Mouse (Mus musculus): Measurements from ENCODE around the gene Fancd2os.

Fancd2os gene

DNA sequence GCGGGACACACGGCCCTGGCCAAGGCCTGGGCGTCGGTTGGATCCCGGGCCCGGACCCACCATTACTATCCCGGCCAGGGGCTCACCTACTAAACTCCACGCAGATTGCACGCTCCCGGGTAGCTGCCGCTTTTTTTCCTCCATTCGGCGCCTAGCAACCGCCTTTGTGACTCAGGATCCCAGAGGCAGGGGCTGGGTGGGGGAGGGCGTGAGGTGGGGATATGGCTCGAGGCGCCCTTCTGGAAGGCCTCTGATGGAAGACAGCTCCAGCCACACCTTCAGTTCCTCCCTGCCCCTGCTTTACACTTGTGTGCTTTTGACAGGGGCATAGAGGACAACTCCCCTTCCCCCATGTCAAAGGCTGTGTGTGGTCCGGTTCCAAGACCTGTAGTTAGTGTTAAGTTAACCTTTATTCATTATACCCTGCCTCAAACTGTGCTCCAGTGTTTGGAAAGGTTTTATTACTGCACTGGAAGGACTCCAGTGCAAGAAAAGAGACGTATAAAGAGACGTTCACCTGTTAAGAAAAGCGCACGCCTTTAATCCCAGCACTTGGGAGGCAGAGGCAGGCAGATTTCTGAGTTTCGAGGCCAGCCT, at the start of gene Fancd2os:
Fancd2os (minus strand) TSS at position 173 of the 597 bp plus-strand sequence.
- no peak for DNase-seq

DNA sequence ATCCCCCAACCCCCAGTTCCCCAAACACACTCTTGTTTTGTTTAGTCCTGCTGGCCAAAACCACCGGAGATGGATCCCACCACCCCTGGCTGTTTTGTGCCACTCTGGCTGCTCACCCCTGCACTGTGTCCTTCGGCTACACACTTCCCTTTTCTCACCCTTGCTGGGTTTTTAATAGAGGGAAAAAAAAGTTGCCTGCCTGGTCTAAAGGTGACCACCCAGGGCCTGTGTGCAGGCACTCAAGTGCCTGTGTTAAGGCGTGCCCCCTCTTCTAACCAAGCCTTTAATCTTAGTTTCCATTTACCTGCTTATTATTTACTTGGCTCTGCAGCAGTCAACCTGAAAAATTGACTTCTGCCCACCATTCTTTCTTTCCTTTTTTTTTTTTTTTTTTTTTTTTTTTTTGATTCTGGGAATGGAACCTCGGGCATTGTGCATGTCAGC, 49.7 kb upstream of the Fancd2os start:
- DNase-seq = no peak

DNA sequence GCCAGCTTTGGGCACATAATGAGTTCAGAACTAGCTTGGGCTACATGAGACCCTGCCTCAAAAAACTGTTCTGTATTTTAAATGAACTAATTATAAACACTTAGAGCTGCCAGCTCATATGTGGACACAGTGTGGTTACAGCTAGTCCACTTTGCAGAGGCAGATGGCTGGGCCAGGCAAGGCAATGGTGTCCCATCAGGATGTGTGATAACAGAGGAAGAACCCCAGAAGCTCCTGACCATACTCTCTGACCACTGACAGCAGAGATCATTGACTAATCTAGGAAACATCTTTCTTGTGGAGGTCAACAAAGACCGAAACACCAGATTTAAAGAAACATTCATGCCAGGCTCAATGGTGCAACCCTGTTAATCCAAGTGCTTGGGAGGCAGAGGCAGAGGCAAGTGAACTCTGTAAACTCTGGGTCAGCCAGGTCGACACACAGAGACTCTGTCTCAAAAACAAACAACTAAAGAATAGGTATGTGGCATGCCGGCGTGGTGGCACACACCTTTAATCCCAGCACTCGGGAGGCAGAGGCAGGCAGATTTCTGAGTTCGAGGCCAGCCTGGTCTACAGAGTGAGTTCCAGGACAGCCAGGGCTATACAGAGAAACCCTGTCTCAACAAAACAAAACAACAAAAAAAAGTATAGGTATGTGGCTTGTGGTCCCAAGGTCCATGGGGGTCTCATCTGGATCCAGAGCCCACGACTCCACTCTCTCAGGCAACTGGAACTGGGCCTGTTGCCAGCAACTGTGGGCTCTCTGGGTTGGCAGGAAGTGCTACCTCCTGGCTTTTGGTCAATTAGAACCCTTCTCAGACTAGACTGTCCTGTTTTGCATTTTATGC, 49.1 kb upstream of the Fancd2os start:
- DNase-seq = no peak

DNA sequence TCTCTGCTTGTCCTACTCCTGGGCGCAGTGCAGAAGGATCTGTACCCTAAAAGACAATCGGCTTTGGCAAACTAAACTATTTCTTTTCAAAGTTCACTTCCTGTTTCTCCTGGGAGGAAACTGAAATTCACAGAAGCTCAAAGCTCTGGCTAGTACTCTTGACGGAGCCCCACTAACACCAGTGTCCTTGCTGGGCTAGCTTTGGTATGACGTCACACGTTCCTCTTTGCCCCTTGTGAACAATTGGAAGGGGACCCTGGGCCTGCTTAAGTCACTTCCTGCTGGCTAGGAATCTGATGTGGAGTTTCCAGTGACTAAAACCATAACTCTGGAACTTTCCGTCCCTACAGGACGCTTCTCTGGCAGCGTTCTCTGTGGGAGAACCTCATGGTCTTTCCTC, 44.3 kb upstream of the Fancd2os start:
- DNase-seq = no peak

DNA sequence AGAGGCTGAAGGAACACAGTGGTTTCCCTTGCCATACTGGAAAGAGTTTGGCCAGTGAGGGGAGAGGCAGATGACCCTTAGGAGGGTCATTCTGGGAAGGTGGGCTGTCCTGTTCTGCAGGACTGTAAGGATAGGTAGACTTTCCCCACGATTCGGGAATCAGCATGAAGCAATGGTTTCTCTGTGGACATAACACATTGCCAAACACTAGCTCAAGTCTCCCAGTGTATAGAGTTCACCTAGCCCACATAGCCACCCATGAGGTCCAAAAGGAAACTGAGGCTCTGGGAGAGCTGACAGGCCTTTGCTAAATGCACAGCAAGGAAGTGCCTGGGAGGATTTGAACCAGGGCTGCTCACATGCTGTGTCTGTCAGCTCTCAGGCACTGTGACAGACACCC, 43.5 kb upstream of the Fancd2os start:
- DNase-seq = no peak

DNA sequence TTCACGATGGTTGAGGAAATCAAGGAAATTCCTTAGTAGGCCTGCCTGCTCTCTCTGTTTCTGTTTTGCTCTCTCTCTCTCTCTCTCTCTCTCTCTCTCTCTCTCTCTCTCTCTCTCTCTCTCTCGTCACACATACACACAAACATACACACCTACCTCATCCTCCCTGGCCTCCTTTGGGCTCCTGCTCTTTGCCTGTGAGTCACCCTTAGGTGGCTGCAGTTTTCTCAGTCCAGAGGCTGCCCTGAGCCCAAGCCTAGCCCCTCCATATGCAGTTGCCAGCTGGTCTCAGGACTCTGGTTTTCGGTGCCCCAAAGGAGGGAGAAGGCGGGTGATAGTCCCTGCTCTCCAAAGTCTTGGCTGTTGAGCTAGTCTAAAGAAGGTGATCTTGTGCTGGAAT, 42.5 kb upstream of the Fancd2os start:
- DNase-seq = no peak

DNA sequence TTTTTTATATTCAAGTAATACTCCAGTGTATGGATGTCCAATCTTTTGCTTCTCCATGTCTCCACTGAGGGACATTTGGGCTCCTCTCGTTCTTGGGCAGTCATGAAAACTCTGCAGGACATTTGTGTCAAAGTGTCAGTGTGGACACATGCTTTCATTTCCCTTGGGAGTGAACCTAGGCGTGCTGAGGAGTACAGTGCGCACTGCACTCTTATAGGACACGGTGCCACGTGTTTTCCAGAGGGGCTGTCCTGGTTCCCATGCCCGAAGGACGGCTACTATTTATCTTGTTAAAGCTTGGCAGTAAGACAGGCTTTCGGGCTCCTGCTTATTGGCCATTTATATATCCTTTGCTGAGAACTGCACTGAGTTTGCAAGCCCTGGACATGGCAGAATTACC, 42.1 kb upstream of the Fancd2os start:
- no peak for DNase-seq

DNA sequence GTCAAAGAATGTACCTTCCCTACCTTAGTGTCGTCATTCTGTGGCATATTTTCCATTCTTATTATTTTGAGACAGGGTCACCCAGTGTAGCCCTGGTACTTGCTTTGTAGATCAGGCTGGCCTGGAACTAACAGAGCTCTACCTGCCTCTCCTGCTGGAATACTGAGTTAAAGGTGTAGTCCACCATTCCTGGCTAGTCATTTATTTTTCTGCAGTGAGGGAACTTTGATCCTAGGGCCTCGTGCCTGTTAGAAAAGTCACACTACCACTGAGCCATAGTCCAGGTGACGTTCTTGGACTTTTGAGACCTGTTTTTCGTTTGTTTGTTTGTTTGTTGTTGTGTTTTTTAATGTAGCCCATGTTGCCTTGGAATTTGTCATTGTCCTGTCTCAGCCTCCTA, 38.7 kb upstream of the Fancd2os start:
- DNase-seq = no peak

DNA sequence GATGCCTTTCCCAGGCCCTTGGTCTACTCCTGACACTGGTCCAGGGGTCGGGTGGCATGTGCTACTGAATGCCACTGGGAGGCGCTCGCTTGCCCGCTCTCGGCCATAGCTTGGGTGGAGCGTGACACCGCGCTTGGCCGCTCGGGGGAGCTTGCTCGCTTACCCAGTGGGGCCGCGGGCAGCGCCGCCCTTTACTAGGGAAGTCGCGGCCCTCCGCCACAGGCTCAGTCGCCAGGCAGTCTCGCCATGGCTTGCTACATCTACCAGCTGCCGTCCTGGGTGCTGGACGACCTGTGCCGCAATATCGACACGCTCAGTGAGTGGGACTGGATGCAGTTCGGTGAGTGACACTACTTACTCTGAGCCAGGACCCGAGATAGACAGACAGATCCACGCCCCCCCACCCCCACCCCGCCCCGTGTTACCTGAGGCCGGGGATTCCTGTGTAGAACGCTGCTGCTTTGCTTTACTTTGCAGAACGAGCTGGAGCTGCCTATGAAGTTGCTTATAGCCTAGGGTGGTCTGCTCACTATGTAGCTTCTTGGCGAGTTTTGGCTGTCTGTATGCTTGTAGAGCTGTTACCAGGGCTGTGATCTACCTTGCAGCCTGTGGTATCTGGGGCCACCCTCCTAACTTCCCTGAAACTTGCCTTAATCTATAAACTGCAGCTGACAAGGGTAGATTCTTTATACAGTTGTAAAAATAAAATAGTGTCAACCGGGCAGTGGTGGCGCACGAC, 38.0 kb upstream of the Fancd2os start, which contains the start of gene Irak2:
Irak2 (plus strand) TSS at position 166 of the 739 bp plus-strand sequence.
- DNase-seq = peak; percentile 96 to 98

DNA sequence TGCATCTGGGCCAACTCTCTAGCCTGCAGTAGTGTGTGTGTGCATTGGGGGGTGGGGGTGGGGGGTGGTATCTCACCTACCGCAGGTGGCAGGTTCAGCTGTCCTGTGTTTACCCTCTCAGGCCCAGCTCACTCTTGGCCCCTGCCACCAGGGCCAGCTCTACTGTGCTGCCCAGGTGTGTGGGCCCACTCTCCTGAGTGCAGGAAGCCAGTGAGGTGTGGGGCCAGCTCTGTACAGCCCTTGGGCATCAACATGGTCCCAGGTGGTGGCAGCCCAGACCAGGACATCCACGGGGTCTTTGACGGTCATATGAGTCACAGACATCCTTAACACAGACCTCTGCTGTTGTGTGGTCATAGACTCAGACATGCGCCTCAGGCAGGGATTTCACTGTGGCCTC, 32.3 kb upstream of the Fancd2os start:
- DNase-seq = no peak

DNA sequence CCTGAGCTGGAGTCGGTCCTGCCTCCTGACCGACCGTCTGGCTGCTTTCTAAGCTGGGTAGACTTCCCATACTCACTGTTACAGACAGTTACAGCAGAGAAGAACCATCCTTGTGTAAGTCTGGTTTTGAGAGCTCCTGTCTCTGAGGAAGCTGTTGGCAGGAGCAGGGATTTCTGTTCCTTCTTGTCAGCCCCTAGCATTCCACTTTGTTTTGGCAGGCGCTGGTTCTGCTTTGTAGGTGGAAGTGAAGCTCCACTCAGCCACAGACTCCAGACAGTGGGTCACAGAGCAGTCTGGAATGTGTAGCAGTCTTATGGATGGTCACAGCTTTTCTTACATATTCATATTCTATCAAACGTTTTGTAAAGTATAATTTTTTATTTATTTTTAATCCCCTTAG, 29.8 kb upstream of the Fancd2os start:
- no peak for DNase-seq

DNA sequence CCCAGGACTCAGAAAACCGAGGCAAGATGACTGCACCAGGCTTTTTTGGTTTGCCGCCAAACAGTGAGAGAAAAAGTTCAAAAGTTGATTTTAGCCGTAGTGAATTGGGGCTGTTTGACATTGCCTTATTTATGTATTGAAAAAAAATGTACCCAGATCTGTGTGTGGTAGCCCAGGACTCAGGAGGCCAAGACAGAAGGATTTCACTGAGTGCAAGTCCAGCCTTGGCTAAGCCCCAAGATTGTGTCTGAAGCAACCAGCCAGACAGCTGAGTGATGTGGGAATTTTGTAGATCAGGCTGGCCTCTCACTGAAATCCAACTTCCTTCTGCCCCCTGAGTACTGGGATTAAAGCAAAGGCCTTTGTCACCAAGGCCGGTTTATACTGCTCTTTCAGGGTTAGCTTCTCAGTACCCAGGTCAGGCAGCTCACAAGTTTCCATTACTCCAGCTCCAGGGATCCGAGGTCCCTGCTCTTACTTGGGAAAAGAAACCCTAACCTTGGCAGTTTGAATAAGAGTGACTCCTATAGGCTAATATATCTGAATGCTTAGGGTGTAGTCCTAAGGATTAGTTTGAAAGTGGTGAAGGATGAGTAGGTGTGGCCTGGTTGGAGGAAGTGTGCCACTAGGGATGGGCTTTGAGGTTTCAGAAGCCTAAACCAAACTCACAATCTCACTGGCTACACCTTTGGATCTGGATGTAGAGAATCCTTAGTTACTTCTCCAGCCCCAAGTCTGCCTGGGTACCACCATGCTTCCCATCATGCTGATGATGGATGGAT, 24.7 kb upstream of the Fancd2os start:
- DNase-seq = peak; percentile 20 to 30

DNA sequence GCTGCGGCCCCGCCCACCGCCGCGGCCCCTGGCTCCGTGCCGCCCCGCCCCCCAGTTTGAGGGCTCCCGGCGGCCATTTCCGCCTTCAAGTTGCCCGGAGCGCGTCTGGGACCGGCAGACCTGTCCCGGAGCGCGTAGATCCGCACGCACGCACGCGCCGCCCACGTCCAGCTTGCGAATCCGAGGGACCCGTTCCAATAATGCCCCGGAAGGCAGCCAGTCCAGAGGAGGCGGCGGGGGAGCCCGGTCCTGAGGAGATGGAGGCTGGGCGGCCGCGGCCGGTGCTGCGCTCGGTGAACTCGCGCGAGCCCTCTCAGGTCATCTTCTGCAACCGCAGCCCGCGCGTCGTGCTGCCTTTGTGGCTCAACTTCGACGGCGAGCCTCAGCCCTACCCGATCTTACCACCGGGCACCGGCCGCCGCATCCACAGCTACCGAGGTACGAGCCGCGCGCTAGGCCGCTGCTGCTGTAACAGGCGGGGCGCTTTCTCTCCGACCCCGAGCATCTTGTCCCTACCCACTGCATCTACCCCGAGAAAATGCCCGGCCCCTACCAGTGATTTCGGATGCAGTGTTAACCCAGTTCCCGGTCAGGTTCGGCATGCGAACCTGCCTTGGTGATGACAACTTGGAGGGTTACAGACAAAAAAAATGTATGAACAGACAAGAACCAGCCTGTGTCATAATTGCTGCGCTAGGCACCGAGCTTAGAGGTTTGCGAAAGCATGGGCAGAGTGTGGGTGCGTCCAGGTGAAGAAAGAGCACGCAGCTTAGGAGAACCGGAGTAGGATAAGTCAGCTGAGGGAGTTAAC, 23.6 kb upstream of the Fancd2os start, which contains the start of gene Vhl:
Vhl (plus strand) TSS at position 19 of the 811 bp plus-strand sequence.
- DNase-seq = peak; percentile 83 to 84

DNA sequence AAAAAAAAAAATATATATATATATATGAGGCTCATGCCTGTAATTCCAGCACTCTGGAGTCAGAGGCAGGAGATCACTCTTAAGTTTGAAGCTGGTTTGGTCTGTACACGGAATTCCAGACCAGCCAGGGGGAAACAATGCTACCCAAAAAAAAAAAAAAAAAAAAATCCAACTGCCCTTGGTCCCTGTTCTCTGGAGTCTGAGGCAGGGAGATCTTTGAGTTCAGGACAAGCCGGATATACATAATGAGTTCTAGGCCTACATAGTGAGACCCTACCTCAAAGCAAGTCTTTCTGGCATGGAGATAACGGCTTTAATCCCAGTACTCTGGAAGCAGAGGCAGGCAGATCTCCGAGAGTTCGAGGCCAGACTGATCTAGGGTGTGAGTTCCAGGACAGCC, 22.9 kb upstream of the Fancd2os start:
- DNase-seq = peak in 1 of 2 experiments; percentile 9

DNA sequence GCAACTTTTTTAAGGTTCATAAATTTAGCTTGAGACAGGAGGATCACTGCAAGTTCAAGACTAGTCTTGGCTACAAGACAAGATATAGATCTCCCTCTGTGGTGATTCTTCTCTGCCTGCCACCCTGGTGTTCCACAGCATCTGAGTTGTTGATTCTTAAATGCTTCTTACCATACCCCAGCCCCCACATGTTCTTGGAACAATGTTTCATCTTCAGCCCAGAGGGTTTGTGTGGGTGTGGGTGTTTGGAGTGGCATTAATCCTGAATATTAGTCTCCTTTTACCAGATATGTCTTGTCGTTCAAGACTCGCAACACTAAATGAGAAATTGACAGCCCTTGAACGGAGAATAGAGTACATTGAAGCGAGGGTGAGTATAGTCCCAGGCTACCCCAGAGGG, 15.0 kb upstream of the Fancd2os start:
- no peak for DNase-seq

DNA sequence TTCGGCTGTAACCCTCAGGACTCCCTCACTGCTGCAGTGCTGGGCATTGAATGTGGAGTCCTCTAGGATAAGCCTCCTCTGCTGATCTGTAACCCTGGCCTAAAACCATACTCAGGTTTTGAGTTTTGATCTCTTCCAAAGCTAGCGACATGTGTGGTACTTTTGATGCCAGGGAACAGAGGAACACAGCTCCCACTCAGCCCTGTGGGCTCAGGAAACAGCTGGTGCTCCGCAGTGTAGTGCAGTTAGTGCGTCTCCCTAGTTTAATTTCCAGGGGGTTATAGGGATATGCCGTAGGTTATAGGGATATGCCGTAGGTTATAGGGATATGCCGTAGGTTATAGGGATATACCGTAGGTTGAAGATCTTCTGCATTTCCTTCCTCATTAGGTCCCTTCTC, 14.5 kb upstream of the Fancd2os start:
- DNase-seq = no peak

DNA sequence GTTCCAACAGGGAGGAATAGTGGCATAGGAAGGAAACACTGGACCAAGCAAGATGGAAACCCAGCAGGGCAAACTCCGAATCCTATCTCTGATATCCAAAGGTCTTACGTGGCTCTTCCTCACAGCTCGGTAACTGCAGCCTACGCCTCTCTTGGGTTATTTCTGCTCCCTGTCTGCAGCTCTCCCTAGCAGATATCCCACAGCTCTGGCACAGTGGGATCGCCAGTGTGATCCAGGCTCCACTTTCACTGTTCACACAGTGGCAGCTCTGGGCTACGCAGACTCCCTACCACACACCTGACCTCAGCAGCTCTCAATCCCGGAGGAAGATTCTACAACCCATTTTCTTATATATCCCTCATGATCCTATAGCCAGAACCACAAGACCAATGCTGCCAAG, 13.6 kb upstream of the Fancd2os start:
- DNase-seq = no peak

DNA sequence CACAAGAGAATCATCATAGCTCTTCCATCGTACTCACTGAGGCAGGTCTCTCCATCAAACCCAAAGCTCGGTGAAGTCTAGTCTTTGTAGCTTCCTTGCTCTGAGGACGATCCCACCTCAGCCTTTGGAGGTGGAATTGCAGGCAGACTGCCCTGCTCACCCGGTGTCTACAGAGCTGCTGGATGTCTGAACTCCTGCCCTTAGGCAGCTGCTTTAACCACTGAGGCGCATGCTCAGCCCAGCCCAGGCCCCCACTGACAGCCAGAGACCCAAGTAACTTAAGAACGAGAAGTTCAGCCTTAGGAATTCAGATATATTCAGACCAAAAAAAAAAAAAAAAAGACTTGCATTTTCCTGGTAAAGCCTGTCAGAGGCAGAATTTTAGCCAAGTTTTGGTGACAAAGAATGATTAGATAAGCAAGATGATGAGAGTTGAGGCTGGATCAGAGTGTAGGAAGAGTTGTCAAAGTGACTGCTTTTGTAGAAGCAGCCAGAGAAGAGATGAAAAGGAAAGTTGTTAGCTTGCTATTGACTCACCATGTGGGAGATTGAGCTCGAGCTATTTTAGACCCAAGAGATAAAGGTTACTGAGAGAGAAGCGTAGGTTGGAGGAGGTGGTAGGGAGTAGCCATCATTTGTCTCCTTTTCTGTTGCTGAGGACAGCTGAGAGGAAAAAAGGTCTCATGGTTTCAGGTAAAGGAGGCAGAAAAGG, 11.9 kb upstream of the Fancd2os start:
- no peak for DNase-seq

DNA sequence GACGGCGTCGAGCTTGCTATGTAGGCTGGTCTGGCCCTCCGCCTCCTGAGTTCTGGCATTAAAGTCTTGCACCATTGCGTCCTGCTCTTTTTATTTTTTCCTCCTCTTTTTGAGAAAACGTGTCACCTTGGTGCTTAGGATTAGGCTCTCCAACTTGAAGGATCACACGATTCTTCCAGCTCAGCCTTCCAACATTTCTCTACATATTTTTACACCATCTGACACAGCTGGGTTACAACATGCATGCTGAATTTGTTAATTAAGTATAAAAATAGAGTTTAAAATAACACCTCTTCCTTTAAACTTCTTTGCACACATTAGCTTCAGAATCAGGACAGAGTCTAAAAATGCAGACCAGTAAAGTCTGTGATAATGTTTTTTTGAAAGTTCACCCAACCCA, 8.8 kb upstream of the Fancd2os start:
- DNase-seq = no peak

DNA sequence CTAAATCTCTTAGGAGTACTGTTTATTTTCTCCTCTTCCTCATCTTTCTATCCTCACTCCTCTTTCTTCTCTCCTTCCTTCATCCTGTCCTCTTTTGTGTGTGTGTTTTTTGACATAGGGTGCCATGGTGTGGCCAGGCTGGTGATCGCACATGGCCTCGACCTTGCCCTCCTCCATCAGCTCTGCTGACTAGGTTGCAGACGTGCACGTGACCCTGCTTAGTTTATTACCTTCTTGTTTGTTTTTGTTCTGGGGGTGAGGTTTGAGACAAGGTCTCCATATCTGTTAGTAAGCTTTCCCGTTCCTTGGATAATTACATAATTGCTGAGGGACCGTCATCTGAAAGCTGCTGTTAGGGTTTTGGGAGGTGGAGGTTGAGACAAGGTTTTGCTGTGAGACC, 8.4 kb upstream of the Fancd2os start:
- no peak for DNase-seq

DNA sequence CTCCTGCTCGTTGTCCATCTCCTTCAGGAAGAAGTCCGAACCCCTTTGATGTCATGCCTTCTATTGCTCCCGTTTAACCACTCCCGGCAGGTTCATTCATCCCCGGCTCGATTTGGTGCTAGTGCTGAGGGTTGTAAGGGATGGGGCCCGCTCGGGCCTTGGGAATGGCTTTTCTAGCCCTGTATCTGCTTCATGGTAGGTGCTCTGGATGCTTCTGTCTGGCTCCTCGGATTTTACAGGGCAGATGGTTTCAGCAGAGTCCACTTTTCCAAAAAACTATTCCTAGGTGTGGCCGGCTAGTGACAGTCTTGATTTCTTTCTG, 4.7 kb upstream of the Fancd2os start:
- DNase-seq = no peak
